Mouse (Mus musculus): ENCODE measurements around the gene Tradd. TPM values are rescaled to one million over a fixed set of nuclear protein-coding genes. Genes with fewer than 3 reads are reported as not detected.

Tradd gene
- polyA plus RNA-seq, 2 experiments from 2014 or later: 58.1 to 76.0 TPM

- ATAC-seq: no peak
These were observed 5.1 kb upstream of the Tradd start, which contains the start of gene Hsf4 for GRCm38 (mm10) chr8:105269461-105269947. Hsf4 (plus strand) TSS chr8:105269801.

- no peak for ATAC-seq
These were observed 4.7 kb upstream of the Tradd start for GRCm38 (mm10) chr8:105269075-105269458.

GRCm38 (mm10) chr8:105268342-105269074 is 4.1 kb upstream of the Tradd start:
- ATAC-seq: no peak

GRCm38 (mm10) chr8:105266775-105267174 is 2.4 kb upstream of the Tradd start:
- ATAC-seq: peak; percentile 36

GRCm38 (mm10) chr8:105265128-105265527 is 719 bp upstream of the Tradd start:
- peak; percentile 78 for ATAC-seq

- no peak for ATAC-seq
These were observed 1.0 kb downstream of the Tradd start for GRCm38 (mm10) chr8:105263244-105263912.

GRCm38 (mm10) chr8:105261326-105261980 is 3.0 kb downstream of the Tradd start:
- no peak for ATAC-seq

- no peak for ATAC-seq
These were observed 3.9 kb downstream of the Tradd start for GRCm38 (mm10) chr8:105260371-105261099.

GRCm38 (mm10) chr8:105259721-105260320 is 4.6 kb downstream of the Tradd start:
- peak; percentile 38 for ATAC-seq

GRCm38 (mm10) chr8:105258911-105259720 is 5.3 kb downstream of the Tradd start:
- no peak for ATAC-seq

- ATAC-seq: no peak
These were observed 6.9 kb downstream of the Tradd start for GRCm38 (mm10) chr8:105257318-105258114.

- peak; percentile 51 for ATAC-seq
These were observed 9.5 kb downstream of the Tradd start, which contains the start of gene B3gnt9 for GRCm38 (mm10) chr8:105254966-105255350. B3gnt9 (minus strand) TSS chr8:105255153.

- peak; percentile 88 for ATAC-seq
These were observed 10.1 kb downstream of the Tradd start for GRCm38 (mm10) chr8:105254152-105254965.

GRCm38 (mm10) chr8:105253766-105254151 is 10.7 kb downstream of the Tradd start:
- ATAC-seq: no peak

GRCm38 (mm10) chr8:105252680-105253537 is 11.5 kb downstream of the Tradd start:
- ATAC-seq: no peak

GRCm38 (mm10) chr8:105251954-105252353 is 12.5 kb downstream of the Tradd start:
- no peak for ATAC-seq

- ATAC-seq: no peak
These were observed 23.4 kb downstream of the Tradd start for GRCm38 (mm10) chr8:105241016-105241415.

GRCm38 (mm10) chr8:105237442-105238142 is 26.8 kb downstream of the Tradd start:
- ATAC-seq: no peak

Measured in CD4-positive, CD25-positive, alpha-beta regulatory T cell, adult 4 months (primary cell).